Comparison of ENCODE assay signal across 10 mouse cellular contexts in the genomic region with DNA sequence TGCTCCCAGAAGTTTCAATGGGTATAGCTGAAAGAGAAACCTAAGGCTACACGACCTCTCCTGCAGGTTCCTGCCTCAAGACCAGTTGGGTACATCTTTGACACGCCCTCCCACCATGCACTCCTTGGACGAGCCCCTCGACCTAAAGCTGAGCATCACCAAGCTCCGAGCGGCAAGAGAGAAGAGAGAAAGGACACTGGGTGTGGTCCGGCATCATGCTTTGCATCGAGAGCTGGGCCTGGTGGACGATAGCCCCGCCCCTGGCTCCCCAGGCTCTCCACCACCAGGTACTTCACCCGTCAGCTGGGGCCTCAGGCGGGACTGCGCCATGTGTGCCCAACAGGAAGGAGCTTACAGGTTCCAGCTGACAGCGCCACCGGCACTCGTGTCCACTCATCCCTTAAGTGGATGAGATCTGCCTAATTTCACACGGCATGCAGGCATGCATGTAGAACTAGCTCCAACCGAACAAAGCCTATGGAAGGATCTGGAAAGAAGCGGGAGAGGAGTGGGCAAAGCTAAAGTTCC. TPM values are rescaled to one million over a fixed set of nuclear protein-coding genes. Genes with fewer than 3 reads are reported as not detected.
DNase-seq lines count a peak whose midpoint lies in the region; ATAC-seq and TF ChIP-seq lines count a peak whose summit lies in the region.
"Had no signal": no experiment of that assay in that cellular context is flagged by ENCODE, and none has a peak within 500 bp of the region (broad histone marks: within the 10 kb centered on the region; RNA-seq: fewer than 3 reads in every experiment).

No protein-coding gene starts in this region.

- H3K9me3 ChIP-seq in heart, embryonic 13.5 days, result no peaks in the 10 kb centered on the region
- H3K9me3 ChIP-seq in midbrain, embryonic 12.5 days, result no peaks in the 10 kb centered on the region
- no peaks in the 10 kb centered on the region for H3K9me3 ChIP-seq in midbrain, embryonic 14.5 days (ENCODE audit: control insufficient read depth, low read length)
- no peaks in the 10 kb centered on the region for H3K9me3 ChIP-seq in limb, embryonic 12.5 days
- no peaks in the 10 kb centered on the region for H3K9me3 ChIP-seq in intestine, embryonic 16.5 days (ENCODE audit: control insufficient read depth, low read length)
- no peaks in the 10 kb centered on the region for H3K9me3 ChIP-seq in neural tube, embryonic 15.5 days (replicated peaks)
- H3K9me3 ChIP-seq: forebrain, embryonic 13.5 days; neural tube, embryonic 12.5 days had no signal

- H3K4me2 ChIP-seq in heart, embryonic 13.5 days, result no peak overlapping the region
- H3K4me2 ChIP-seq in midbrain, embryonic 12.5 days (replicated peaks), result no peak overlapping the region
- H3K4me2 ChIP-seq in midbrain, embryonic 14.5 days (ENCODE audit: low read length), result no peak overlapping the region
- peak overlapping the region; percentile 27; the same call in 1 of the 2 replicates for H3K4me2 ChIP-seq in limb, embryonic 12.5 days
- no peak overlapping the region for H3K4me2 ChIP-seq in intestine, embryonic 16.5 days (ENCODE audit: low read depth, low read length)
- no peak overlapping the region for H3K4me2 ChIP-seq in neural tube, embryonic 15.5 days
- H3K4me2 ChIP-seq: forebrain, embryonic 13.5 days; neural tube, embryonic 12.5 days had no signal

- DNase-seq in heart, adult 2 months, result no peak
- no peak for DNase-seq in midbrain, embryonic 14.5 days

- no peaks in the 10 kb centered on the region for H3K27me3 ChIP-seq in heart, embryonic 13.5 days (replicated peaks)
- H3K27me3 ChIP-seq in heart, adult 2 months (ENCODE audit: control insufficient read depth, insufficient read depth, low read length), result no peaks in the 10 kb centered on the region
- no peaks in the 10 kb centered on the region for H3K27me3 ChIP-seq in midbrain, embryonic 12.5 days
- no peaks in the 10 kb centered on the region for H3K27me3 ChIP-seq in midbrain, embryonic 14.5 days (ENCODE audit: control insufficient read depth, insufficient read depth, low read length)
- H3K27me3 ChIP-seq in limb, embryonic 12.5 days, result no peaks in the 10 kb centered on the region
- H3K27me3 ChIP-seq in intestine, embryonic 16.5 days (replicated peaks; ENCODE audit: control insufficient read depth, insufficient read depth, low read length), result no peaks in the 10 kb centered on the region
- H3K27me3 ChIP-seq in neural tube, embryonic 15.5 days (replicated peaks), result no peaks in the 10 kb centered on the region
- H3K27me3 ChIP-seq: forebrain, embryonic 13.5 days; neural tube, embryonic 12.5 days had no signal

- H3K27ac ChIP-seq in heart, embryonic 13.5 days (replicated peaks), result no peak overlapping the region; the same call in 1 of the 2 replicates
- H3K27ac ChIP-seq in heart, adult 2 months, result no peak overlapping the region
- 0 out of 2 replicates have a peak overlapping the region, but pooled peaks have one; percentile 6 for H3K27ac ChIP-seq in midbrain, embryonic 12.5 days (replicated peaks)
- no peak overlapping the region for H3K27ac ChIP-seq in midbrain, embryonic 14.5 days (replicated peaks; ENCODE audit: low read depth, low read length)
- peak overlapping the region; percentile 64; the same call in 1 of the 2 replicates for H3K27ac ChIP-seq in limb, embryonic 12.5 days
- H3K27ac ChIP-seq in intestine, embryonic 16.5 days (ENCODE audit: low read length), result no peak overlapping the region
- H3K27ac ChIP-seq in neural tube, embryonic 15.5 days (replicated peaks), result no peak overlapping the region
- H3K27ac ChIP-seq: forebrain, embryonic 13.5 days; liver, embryonic 14.5 days; neural tube, embryonic 12.5 days had no signal

- no peak overlapping the region for H3K4me3 ChIP-seq in heart, embryonic 13.5 days
- H3K4me3 ChIP-seq in heart, adult 2 months, result no peak overlapping the region
- H3K4me3 ChIP-seq in midbrain, embryonic 12.5 days, result no peak overlapping the region
- H3K4me3 ChIP-seq in midbrain, embryonic 14.5 days (replicated peaks; ENCODE audit: low read depth, low read length), result no peak overlapping the region
- no peak overlapping the region; the same call in 1 of the 2 replicates for H3K4me3 ChIP-seq in limb, embryonic 12.5 days (replicated peaks)
- H3K4me3 ChIP-seq in intestine, embryonic 16.5 days (ENCODE audit: low read length), result no peak overlapping the region
- no peak overlapping the region for H3K4me3 ChIP-seq in neural tube, embryonic 15.5 days (replicated peaks)
- H3K4me3 ChIP-seq: forebrain, embryonic 13.5 days; neural tube, embryonic 12.5 days had no signal

- intact Hi-C loops in heart, adult 2 months (cut with DNase I), result loop anchor here (1.0 kb wide), 1 partner anchor 40 kb away; no protein-coding TSS in a partner anchor

- H3K9ac ChIP-seq in heart, embryonic 13.5 days, result 0 out of 2 replicates have a peak overlapping the region, but pooled peaks have one; percentile 13
- no peak overlapping the region for H3K9ac ChIP-seq in heart, adult 2 months (ENCODE audit: low read depth, low read length)
- no peak overlapping the region for H3K9ac ChIP-seq in midbrain, embryonic 12.5 days (replicated peaks)
- H3K9ac ChIP-seq in midbrain, embryonic 14.5 days (replicated peaks; ENCODE audit: low read length), result no peak overlapping the region
- no peak overlapping the region for H3K9ac ChIP-seq in limb, embryonic 12.5 days (replicated peaks)
- H3K9ac ChIP-seq in intestine, embryonic 16.5 days (ENCODE audit: low read depth, low read length), result no peak overlapping the region
- no peak overlapping the region for H3K9ac ChIP-seq in neural tube, embryonic 15.5 days (replicated peaks)
- H3K9ac ChIP-seq: forebrain, embryonic 13.5 days; liver, embryonic 14.5 days; neural tube, embryonic 12.5 days had no signal

- 78% methylated on average over 19 of the region's 19 CpGs for WGBS in heart, embryonic 13.5 days
- WGBS in heart, adult 2 months, result 82% methylated on average over 19 of the region's 19 CpGs
- WGBS in midbrain, embryonic 12.5 days, result 89% methylated on average over 19 of the region's 19 CpGs
- WGBS in midbrain, embryonic 14.5 days, result 87% methylated on average over 19 of the region's 19 CpGs
- 81% methylated on average over 19 of the region's 19 CpGs for WGBS in limb, embryonic 12.5 days
- WGBS in intestine, embryonic 16.5 days, result 74% methylated on average over 19 of the region's 19 CpGs
- 86% methylated on average over 19 of the region's 19 CpGs for WGBS in neural tube, embryonic 15.5 days

- peaks cover 51% of the 10 kb centered on the region for H3K36me3 ChIP-seq in heart, embryonic 13.5 days
- no peaks in the 10 kb centered on the region for H3K36me3 ChIP-seq in heart, adult 2 months (ENCODE audit: control insufficient read depth, insufficient read depth, low read length)
- H3K36me3 ChIP-seq in midbrain, embryonic 12.5 days, result peaks cover 41% of the 10 kb centered on the region
- H3K36me3 ChIP-seq in midbrain, embryonic 14.5 days (ENCODE audit: control insufficient read depth, insufficient read depth, low read length), result peaks cover 45% of the 10 kb centered on the region
- H3K36me3 ChIP-seq in limb, embryonic 12.5 days, result peaks cover 53% of the 10 kb centered on the region
- peaks cover 15% of the 10 kb centered on the region for H3K36me3 ChIP-seq in intestine, embryonic 16.5 days (ENCODE audit: control insufficient read depth, insufficient read depth, low read length)
- peaks cover 41% of the 10 kb centered on the region for H3K36me3 ChIP-seq in neural tube, embryonic 15.5 days

- H3K4me1 ChIP-seq in heart, embryonic 13.5 days, result peaks cover 49% of the 10 kb centered on the region
- peaks cover 19% of the 10 kb centered on the region for H3K4me1 ChIP-seq in heart, adult 2 months (ENCODE audit: control insufficient read depth, insufficient read depth, low read length)
- peaks cover 46% of the 10 kb centered on the region for H3K4me1 ChIP-seq in midbrain, embryonic 12.5 days
- H3K4me1 ChIP-seq in midbrain, embryonic 14.5 days (ENCODE audit: control insufficient read depth, insufficient read depth, low read length), result peaks cover 31% of the 10 kb centered on the region
- peaks cover 52% of the 10 kb centered on the region for H3K4me1 ChIP-seq in limb, embryonic 12.5 days (replicated peaks)
- peaks cover 50% of the 10 kb centered on the region for H3K4me1 ChIP-seq in intestine, embryonic 16.5 days (ENCODE audit: control insufficient read depth, insufficient read depth, low read length)
- H3K4me1 ChIP-seq in neural tube, embryonic 15.5 days, result peaks cover 46% of the 10 kb centered on the region

- no peak for ATAC-seq in heart, embryonic 13.5 days (ENCODE audit: extremely low read depth, insufficient number of reproducible peaks, low FRiP score, low TSS enrichment)
- no peak for ATAC-seq in midbrain, embryonic 12.5 days (ENCODE audit: low FRiP score, low read depth)
- ATAC-seq in midbrain, embryonic 14.5 days (ENCODE audit: low FRiP score, low TSS enrichment), result no peak
- no peak for ATAC-seq in limb, embryonic 12.5 days (ENCODE audit: insufficient number of reproducible peaks, insufficient read depth, low FRiP score, low TSS enrichment, low read depth)
- ATAC-seq in intestine, embryonic 16.5 days, result no peak
- no peak for ATAC-seq in neural tube, embryonic 15.5 days (ENCODE audit: low FRiP score)

- no peaks in the 10 kb centered on the region; the same call in 1 of the 2 replicates for H3K79me2 ChIP-seq in heart, adult 2 months (replicated peaks; ENCODE audit: control insufficient read depth, insufficient read depth, low read length)

- TF ChIP-seq CTCF in heart, adult 2 months (IDR thresholded peaks at IDR 0.05), result no peak

- no peak for TF ChIP-seq EP300 in heart, adult 2 months (IDR thresholded peaks at IDR 0.05; ENCODE audit: insufficient read depth, low read depth, low read length)

- no peak for TF ChIP-seq POLR2A in heart, adult 2 months (IDR thresholded peaks at IDR 0.05; ENCODE audit: insufficient read depth, low read depth, low read length)

RNA-seq across cellular contexts. Expression of a gene that starts 14.1 kb away (rescaled TPM):
- polyA plus RNA-seq in heart, embryonic 13.5 days (2015; fragmentation: Nextera tagmentation; extraction: Ambion mirVana), result 19.9 and 23.5 TPM in 2 replicates
- total RNA-seq in heart, adult 2 months (2021), result 10 to 100 TPM; 10.0 to 11.1 TPM
- polyA plus RNA-seq in heart, adult 2 months (2012; rRNA removed), result 17.3 and 23.8 TPM in 2 replicates
- polyA plus RNA-seq in midbrain, embryonic 12.5 days (2016; fragmentation: Nextera tagmentation; extraction: Ambion mirVana), result 28.2 and 35.6 TPM in 2 replicates
- polyA plus RNA-seq in midbrain, embryonic 14.5 days (2014; fragmentation: Nextera tagmentation; extraction: Ambion mirVana), result 13.2 and 13.4 TPM in 2 replicates
- polyA plus RNA-seq in limb, embryonic 12.5 days (2016; fragmentation: Nextera tagmentation; extraction: Ambion mirVana), result 28.4 and 32.6 TPM in 2 replicates
- polyA plus RNA-seq in intestine, embryonic 16.5 days (2015; fragmentation: Nextera tagmentation; extraction: Ambion mirVana), result 14.5 and 18.1 TPM in 2 replicates
- 17.2 and 18.7 TPM in 2 replicates for polyA plus RNA-seq in neural tube, embryonic 15.5 days (2015; fragmentation: Nextera tagmentation; extraction: Ambion mirVana)

RNA-seq across cellular contexts. Expression of a gene that starts 16.2 kb away (rescaled TPM):
- polyA plus RNA-seq in heart, embryonic 13.5 days (2015; fragmentation: Nextera tagmentation; extraction: Ambion mirVana), result 136 and 139 TPM in 2 replicates
- 100 to 1,000 TPM; 119 to 165 TPM for total RNA-seq in heart, adult 2 months (2021)
- polyA plus RNA-seq in heart, adult 2 months (2012; rRNA removed), result 36.3 and 39.4 TPM in 2 replicates
- polyA plus RNA-seq in midbrain, embryonic 12.5 days (2016; fragmentation: Nextera tagmentation; extraction: Ambion mirVana), result 112 and 123 TPM in 2 replicates
- 171 and 207 TPM in 2 replicates for polyA plus RNA-seq in midbrain, embryonic 14.5 days (2014; fragmentation: Nextera tagmentation; extraction: Ambion mirVana)
- polyA plus RNA-seq in limb, embryonic 12.5 days (2016; fragmentation: Nextera tagmentation; extraction: Ambion mirVana), result 111 and 120 TPM in 2 replicates
- polyA plus RNA-seq in intestine, embryonic 16.5 days (2015; fragmentation: Nextera tagmentation; extraction: Ambion mirVana), result 79.4 and 86.8 TPM in 2 replicates
- polyA plus RNA-seq in neural tube, embryonic 15.5 days (2015; fragmentation: Nextera tagmentation; extraction: Ambion mirVana), result 150 and 179 TPM in 2 replicates

RNA-seq across cellular contexts. Expression of a gene that starts 31.1 kb away (rescaled TPM):
- polyA plus RNA-seq in heart, embryonic 13.5 days (2015; fragmentation: Nextera tagmentation; extraction: Ambion mirVana), result 15.2 and 15.8 TPM in 2 replicates
- 10 to 100 TPM in 1 of 2 experiments, 1 to 10 TPM in 1; 9.2 to 10.5 TPM for total RNA-seq in heart, adult 2 months (2021)
- 23.9 and 24.2 TPM in 2 replicates for polyA plus RNA-seq in heart, adult 2 months (2012; rRNA removed)
- 7.7 and 11.1 TPM in 2 replicates for polyA plus RNA-seq in midbrain, embryonic 12.5 days (2016; fragmentation: Nextera tagmentation; extraction: Ambion mirVana)
- 3.4 and 3.9 TPM in 2 replicates for polyA plus RNA-seq in midbrain, embryonic 14.5 days (2014; fragmentation: Nextera tagmentation; extraction: Ambion mirVana)
- 29.4 and 30.4 TPM in 2 replicates for polyA plus RNA-seq in limb, embryonic 12.5 days (2016; fragmentation: Nextera tagmentation; extraction: Ambion mirVana)
- 13.5 and 13.6 TPM in 2 replicates for polyA plus RNA-seq in intestine, embryonic 16.5 days (2015; fragmentation: Nextera tagmentation; extraction: Ambion mirVana)
- polyA plus RNA-seq in neural tube, embryonic 15.5 days (2015; fragmentation: Nextera tagmentation; extraction: Ambion mirVana), result 7.1 and 8.8 TPM in 2 replicates

RNA-seq across cellular contexts. Expression of a gene that starts 31.2 kb away (rescaled TPM):
- polyA plus RNA-seq in heart, embryonic 13.5 days (2015; fragmentation: Nextera tagmentation; extraction: Ambion mirVana), result 65.6 and 72.5 TPM in 2 replicates
- 100 to 1,000 TPM; 138 to 150 TPM for total RNA-seq in heart, adult 2 months (2021)
- 80.8 and 104 TPM in 2 replicates for polyA plus RNA-seq in heart, adult 2 months (2012; rRNA removed)
- polyA plus RNA-seq in midbrain, embryonic 12.5 days (2016; fragmentation: Nextera tagmentation; extraction: Ambion mirVana), result 55.9 and 58.5 TPM in 2 replicates
- 44.8 and 55.0 TPM in 2 replicates for polyA plus RNA-seq in midbrain, embryonic 14.5 days (2014; fragmentation: Nextera tagmentation; extraction: Ambion mirVana)
- 55.1 and 58.0 TPM in 2 replicates for polyA plus RNA-seq in limb, embryonic 12.5 days (2016; fragmentation: Nextera tagmentation; extraction: Ambion mirVana)
- polyA plus RNA-seq in intestine, embryonic 16.5 days (2015; fragmentation: Nextera tagmentation; extraction: Ambion mirVana), result 90.5 and 92.5 TPM in 2 replicates
- polyA plus RNA-seq in neural tube, embryonic 15.5 days (2015; fragmentation: Nextera tagmentation; extraction: Ambion mirVana), result 68.6 and 71.0 TPM in 2 replicates

RNA-seq across cellular contexts. Expression of a gene that starts 48.9 kb away (rescaled TPM):
- polyA plus RNA-seq in heart, embryonic 13.5 days (2015; fragmentation: Nextera tagmentation; extraction: Ambion mirVana), result 6.3 and 7.7 TPM in 2 replicates
- 1 to 10 TPM; 3.2 to 3.4 TPM for total RNA-seq in heart, adult 2 months (2021)
- 2.4 and 2.9 TPM in 2 replicates for polyA plus RNA-seq in heart, adult 2 months (2012; rRNA removed)
- polyA plus RNA-seq in midbrain, embryonic 12.5 days (2016; fragmentation: Nextera tagmentation; extraction: Ambion mirVana), result 17.8 and 19.2 TPM in 2 replicates
- 7.2 and 8.9 TPM in 2 replicates for polyA plus RNA-seq in midbrain, embryonic 14.5 days (2014; fragmentation: Nextera tagmentation; extraction: Ambion mirVana)
- polyA plus RNA-seq in limb, embryonic 12.5 days (2016; fragmentation: Nextera tagmentation; extraction: Ambion mirVana), result 29.1 and 31.0 TPM in 2 replicates
- polyA plus RNA-seq in intestine, embryonic 16.5 days (2015; fragmentation: Nextera tagmentation; extraction: Ambion mirVana), result 23.0 and 26.5 TPM in 2 replicates
- 8.6 and 12.3 TPM in 2 replicates for polyA plus RNA-seq in neural tube, embryonic 15.5 days (2015; fragmentation: Nextera tagmentation; extraction: Ambion mirVana)

Comparison
In these comparisons a context has a peak if more than half of its experiments do, and no peak if none do; other contexts are left out.
1. H3K27ac ChIP-seq: peak in midbrain, embryonic 12.5 days (single experiment) and limb, embryonic 12.5 days (single experiment); none in heart, embryonic 13.5 days (single experiment), heart, adult 2 months (single experiment), midbrain, embryonic 14.5 days (single experiment), intestine, embryonic 16.5 days (single experiment) and neural tube, embryonic 15.5 days (single experiment).